Comparison of ENCODE assay signal across 11 mouse cellular contexts in the genomic region with DNA sequence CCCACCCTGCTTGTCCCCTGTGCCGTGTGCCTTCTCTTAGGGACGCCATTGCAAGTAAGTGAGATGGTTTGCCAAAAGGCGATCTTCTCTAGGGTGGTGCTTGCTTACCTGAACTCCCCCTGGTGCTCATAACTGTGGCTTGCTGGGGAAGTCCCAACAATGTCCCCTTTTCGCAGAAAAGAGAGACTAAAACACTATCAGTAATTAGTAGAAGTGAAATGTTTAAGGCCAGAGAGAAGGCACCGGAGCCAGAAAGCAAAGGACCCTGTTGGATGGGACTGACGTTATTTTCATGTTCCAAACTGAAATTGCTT. TPM values are rescaled to one million over a fixed set of nuclear protein-coding genes. Genes with fewer than 3 reads are reported as not detected.
A peak's percentile ranks its signal among the peaks of the same experiment; 100 is the strongest.
DNase-seq lines count a peak whose midpoint lies in the region; ATAC-seq and TF ChIP-seq lines count a peak whose summit lies in the region.
"Had no signal": no experiment of that assay in that cellular context is flagged by ENCODE, and none has a peak within 500 bp of the region (broad histone marks: within the 10 kb centered on the region; RNA-seq: fewer than 3 reads in every experiment).

No protein-coding gene starts in this region.

- peak overlapping the region; percentile 62 for H3K4me3 ChIP-seq in left cerebral cortex, adult 2 months
- H3K4me3 ChIP-seq in forebrain, embryonic 11.5 days (ENCODE audit: low read depth, low read length), result peak overlapping the region; percentile 58
- peak overlapping the region; percentile 47 for H3K4me3 ChIP-seq in intestine, embryonic 15.5 days (replicated peaks)
- peak overlapping the region; percentile 63 for H3K4me3 ChIP-seq in neural tube, embryonic 13.5 days

- no peaks in the 10 kb centered on the region for H3K9me3 ChIP-seq in forebrain, embryonic 11.5 days (ENCODE audit: control insufficient read depth, low read length)
- H3K9me3 ChIP-seq in intestine, embryonic 15.5 days, result no peaks in the 10 kb centered on the region
- H3K9me3 ChIP-seq in neural tube, embryonic 13.5 days, result no peaks in the 10 kb centered on the region

- peak overlapping the region; percentile 83 for H3K27ac ChIP-seq in left cerebral cortex, adult 2 months
- no peak overlapping the region for H3K27ac ChIP-seq in forebrain, embryonic 11.5 days (ENCODE audit: low read depth, low read length)
- no peak overlapping the region for H3K27ac ChIP-seq in intestine, embryonic 15.5 days
- H3K27ac ChIP-seq in neural tube, embryonic 13.5 days (replicated peaks), result no peak overlapping the region

- H3K36me3 ChIP-seq in forebrain, embryonic 11.5 days (ENCODE audit: control insufficient read depth, insufficient read depth, low read length), result no peaks in the 10 kb centered on the region
- H3K36me3 ChIP-seq in intestine, embryonic 15.5 days, result no peaks in the 10 kb centered on the region
- H3K36me3 ChIP-seq in neural tube, embryonic 13.5 days, result no peaks in the 10 kb centered on the region

- H3K9ac ChIP-seq in forebrain, embryonic 11.5 days (ENCODE audit: low read length), result no peak overlapping the region
- no peak overlapping the region for H3K9ac ChIP-seq in intestine, embryonic 15.5 days
- peak overlapping the region; percentile 71 for H3K9ac ChIP-seq in neural tube, embryonic 13.5 days

- no peaks in the 10 kb centered on the region for H3K4me1 ChIP-seq in forebrain, embryonic 11.5 days (replicated peaks; ENCODE audit: control insufficient read depth, insufficient read depth, low read length)
- H3K4me1 ChIP-seq in intestine, embryonic 15.5 days (replicated peaks), result 0 out of 2 replicates have a peak, but pooled peaks cover 6% of the 10 kb centered on the region
- peaks cover 11% of the 10 kb centered on the region for H3K4me1 ChIP-seq in neural tube, embryonic 13.5 days (replicated peaks)

- DNase-seq in left cerebral cortex, adult 2 months (ENCODE audit: extremely low spot score in 1 of 2, low spot score in 2 of 2), result peak in 1 of 2 experiments; percentile 12
- DNase-seq in left cerebral cortex, postnatal 25 days (ENCODE audit: low spot score in 2 of 2), result no peak
- no peak for DNase-seq in forebrain, embryonic 11.5 days (ENCODE audit: low spot score)
- no peak for DNase-seq in spleen, postnatal 36 days (ENCODE audit: low spot score in 2 of 2)
- no peak for DNase-seq in B cell, adult 2 months
- no peak for DNase-seq in cerebellum, postnatal 4 days (ENCODE audit: low spot score in 2 of 2)

- intact Hi-C loops in left cerebral cortex, adult 2 months (cut with DNase I), result loop anchor here (5.0 to 10.0 kb wide), 3 partner anchors 85 to 1092 kb away; no protein-coding TSS in a partner anchor
- intact Hi-C loops in left cerebral cortex, postnatal 25 days (cut with DNase I), result loop anchor here (2.0 to 10.0 kb wide), 3 partner anchors 85 to 1094 kb away; no protein-coding TSS in a partner anchor

- peaks cover 3% of the 10 kb centered on the region; the same call in 1 of the 2 replicates for H3K27me3 ChIP-seq in forebrain, embryonic 11.5 days (ENCODE audit: control insufficient read depth, insufficient read depth, low read length)
- H3K27me3 ChIP-seq in intestine, embryonic 15.5 days (replicated peaks), result peaks cover 20% of the 10 kb centered on the region
- H3K27me3 ChIP-seq in neural tube, embryonic 13.5 days, result peaks cover 39% of the 10 kb centered on the region

- WGBS in forebrain, embryonic 11.5 days, result 17% methylated on average over 6 of the region's 6 CpGs
- WGBS in intestine, embryonic 15.5 days, result 22% methylated on average over 6 of the region's 6 CpGs
- 21% methylated on average over 6 of the region's 6 CpGs for WGBS in neural tube, embryonic 13.5 days

- ATAC-seq in forebrain, embryonic 11.5 days (replicated peaks; ENCODE audit: low FRiP score), result no peak; the same call in 1 of the 2 replicates
- no peak for ATAC-seq in intestine, embryonic 15.5 days
- no peak for ATAC-seq in neural tube, embryonic 13.5 days (ENCODE audit: low read depth)

- TF ChIP-seq CTCF in left cerebral cortex, adult 2 months (IDR thresholded peaks at IDR 0.05), result peak; percentile 39

- H3K4me2 ChIP-seq in forebrain, embryonic 11.5 days (ENCODE audit: low read depth, low read length, severe bottlenecking), result peak overlapping the region; percentile 95
- H3K4me2 ChIP-seq in intestine, embryonic 15.5 days (replicated peaks), result peak overlapping the region; percentile 97
- peak overlapping the region; percentile 87 for H3K4me2 ChIP-seq in neural tube, embryonic 13.5 days

RNA-seq across cellular contexts. Expression of a gene that starts 0.3 kb away (rescaled TPM):
- 10 to 100 TPM; 19.8 to 23.3 TPM for total RNA-seq in left cerebral cortex, adult 2 months (2021)
- 10 to 100 TPM; 20.8 to 27.9 TPM for total RNA-seq in left cerebral cortex, postnatal 25 days (2021)
- 0.23 and 0.63 TPM in 2 replicates for polyA plus RNA-seq in forebrain, embryonic 11.5 days (2014; fragmentation: Nextera tagmentation; extraction: Ambion mirVana)
- polyA plus RNA-seq in intestine, embryonic 15.5 days (2015; fragmentation: Nextera tagmentation; extraction: Ambion mirVana), result 0.68 and 0.78 TPM in 2 replicates
- polyA plus RNA-seq in neural tube, embryonic 13.5 days (2015; fragmentation: Nextera tagmentation; extraction: Ambion mirVana), result 2.8 and 3.9 TPM in 2 replicates
- total RNA-seq: common myeloid progenitor, adult 5-6 weeks; hematopoietic stem cell, adult 5-6 weeks had no signal

RNA-seq across cellular contexts. Expression of a gene that starts 32.2 kb away (rescaled TPM):
- total RNA-seq in left cerebral cortex, adult 2 months (2021), result 100 to 1,000 TPM; 219 to 226 TPM
- total RNA-seq in left cerebral cortex, postnatal 25 days (2021), result 100 to 1,000 TPM; 230 to 231 TPM
- 6.5 and 8.5 TPM in 2 replicates for polyA plus RNA-seq in forebrain, embryonic 11.5 days (2014; fragmentation: Nextera tagmentation; extraction: Ambion mirVana)
- polyA plus RNA-seq in intestine, embryonic 15.5 days (2015; fragmentation: Nextera tagmentation; extraction: Ambion mirVana), result 2.2 and 2.6 TPM in 2 replicates
- 36.7 and 40.0 TPM in 2 replicates for polyA plus RNA-seq in neural tube, embryonic 13.5 days (2015; fragmentation: Nextera tagmentation; extraction: Ambion mirVana)
- total RNA-seq: common myeloid progenitor, adult 5-6 weeks; hematopoietic stem cell, adult 5-6 weeks had no signal
- polyA plus RNA-seq: liver, embryonic 16.5 days had no signal
